Mouse (Mus musculus) MEL (cell line): ENCODE results near the gene Ankrd66.

Experiments used
- CHD2 ChIP-seq: IDR thresholded peaks from 2 replicates; pipeline ENCODE4 v1.6.1; 2011; ENCODE audit warnings: low read length, improper control_type of control experiment
- CTCF ChIP-seq, 3 experiments: IDR thresholded peaks in 2 of 3; conservative IDR thresholded peaks in 1 of 3; 2 replicates each; pipeline ENCODE4 v1.5.1; 2011 to 2012; ENCODE audit warnings: low read length in 3 of 3, low read depth in 2 of 3, mild to moderate bottlenecking in 2 of 3, improper control_type of control experiment in 1 of 3, inconsistent platforms in 1 of 3, mixed read lengths in 1 of 3, moderate library complexity in 1 of 3; ENCODE audit not compliant: control insufficient read depth in 1 of 3, insufficient read depth in 1 of 3, poor library complexity in 1 of 3, severe bottlenecking in 1 of 3
- E2F4 ChIP-seq: IDR thresholded peaks from 2 replicates; pipeline ENCODE4 v1.6.1; 2011; ENCODE audit warnings: low read depth, low read length, improper control_type of control experiment, borderline replicate concordance
- GATA1 ChIP-seq: IDR thresholded peaks from 2 replicates; pipeline ENCODE4 v1.6.1; 2011; ENCODE audit warnings: low read depth, low read length, improper control_type of control experiment
- MAFK ChIP-seq: IDR thresholded peaks from 2 replicates; pipeline ENCODE4 v1.6.1; 2011; ENCODE audit warnings: low read depth, mild to moderate bottlenecking, low read length, improper control_type of control experiment, borderline replicate concordance
- MAZ ChIP-seq: IDR thresholded peaks from 2 replicates; pipeline ENCODE4 v1.6.1; 2012; ENCODE audit warnings: low read depth, mild to moderate bottlenecking, inconsistent platforms, low read length, improper control_type of control experiment
- MYB ChIP-seq: IDR thresholded peaks from 2 replicates; pipeline ENCODE4 v1.6.1; 2011; ENCODE audit warnings: mild to moderate bottlenecking, low read depth, low read length, improper control_type of control experiment
- NELFE ChIP-seq: IDR thresholded peaks from 2 replicates; pipeline ENCODE4 v1.6.1; 2011; ENCODE audit warnings: low read depth, low read length, improper control_type of control experiment
- NRF1 ChIP-seq: IDR thresholded peaks from 2 replicates; pipeline ENCODE4 v1.6.1; 2014; ENCODE audit warnings: low read depth, mild to moderate bottlenecking, inconsistent platforms, low read length, improper control_type of control experiment, moderate library complexity; ENCODE audit not compliant: poor library complexity, insufficient read depth, severe bottlenecking
- POLR2A ChIP-seq, 2 experiments: IDR thresholded peaks; 2 replicates each; pipeline ENCODE4 v1.6.1; 2011 to 2012; ENCODE audit warnings: low read length in 2 of 2, mild to moderate bottlenecking in 2 of 2, control low read depth in 1 of 2, improper control_type of control experiment in 1 of 2, low read depth in 1 of 2, moderate library complexity in 1 of 2; ENCODE audit not compliant: control insufficient read depth in 1 of 2, insufficient read depth in 1 of 2, poor library complexity in 1 of 2
- POLR2AphosphoS2 ChIP-seq: IDR thresholded peaks from 2 replicates; pipeline ENCODE4 v1.6.1; 2011; ENCODE audit warnings: low read length, improper control_type of control experiment
- TAL1 ChIP-seq: IDR thresholded peaks from 2 replicates; pipeline ENCODE4 v1.6.1; 2012; ENCODE audit warnings: mild to moderate bottlenecking, inconsistent platforms, low read length, moderate library complexity, mixed read lengths
- TCF12 ChIP-seq: IDR thresholded peaks from 2 replicates; pipeline ENCODE4 v1.6.1; 2014; ENCODE audit warnings: low read depth, mild to moderate bottlenecking, inconsistent platforms, low read length, improper control_type of control experiment, moderate library complexity
- USF1 ChIP-seq: IDR thresholded peaks from 2 replicates; pipeline ENCODE4 v1.6.1; 2014; ENCODE audit warnings: low read depth, mild to moderate bottlenecking, inconsistent platforms, low read length, improper control_type of control experiment, moderate library complexity

DNA sequence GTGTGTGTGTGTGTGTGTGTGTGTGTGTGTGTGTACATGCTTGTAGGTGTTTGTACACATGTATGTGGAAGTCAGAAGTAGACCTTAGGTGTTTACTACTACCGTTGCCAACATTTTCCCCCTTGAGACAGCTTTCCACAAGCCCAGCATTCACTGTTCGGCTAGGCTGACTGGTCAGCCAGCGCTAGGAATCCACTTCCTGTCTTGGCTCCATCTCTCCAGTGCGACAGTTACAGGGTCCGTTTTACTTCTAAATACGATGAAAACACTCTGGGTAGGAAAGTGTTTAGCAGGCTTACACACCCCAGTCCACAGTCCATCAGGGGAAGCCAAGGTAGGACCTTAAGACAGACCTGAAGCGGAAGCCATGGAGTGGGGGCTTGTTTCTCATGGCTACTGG is 41.3 kb upstream of the Ankrd66 start:
- TF ChIP-seq TAL1: no peak
- no peak for TF ChIP-seq CTCF (IDR thresholded peaks at IDR 0.05 in 2 of 3, conservative IDR thresholded peaks at IDR 0.05 in 1 of 3; ENCODE audit: control insufficient read depth in 1 of 3, insufficient read depth in 1 of 3, low read depth in 2 of 3, low read length in 3 of 3, poor library complexity in 1 of 3, severe bottlenecking in 1 of 3)
- TF ChIP-seq POLR2A (IDR thresholded peaks at IDR 0.05; ENCODE audit: control insufficient read depth in 1 of 2, insufficient read depth in 1 of 2, low read depth in 1 of 2, low read length in 2 of 2, poor library complexity in 1 of 2): no peak
- no peak for TF ChIP-seq NELFE
- no peak for TF ChIP-seq E2F4
- TF ChIP-seq MAZ: no peak
- no peak for TF ChIP-seq TCF12
- no peak for TF ChIP-seq CHD2
- no peak for TF ChIP-seq MYB
- no peak for TF ChIP-seq USF1
- no peak for TF ChIP-seq POLR2AphosphoS2
- no peak for TF ChIP-seq MAFK
- TF ChIP-seq GATA1: no peak
- no peak for TF ChIP-seq NRF1
